Mouse (Mus musculus) intestine, embryonic 14.5 days (tissue): ENCODE measurements around the gene Stat5b. TPM values are rescaled to one million over a fixed set of nuclear protein-coding genes. Genes with fewer than 3 reads are reported as not detected.

Experiments used
- ATAC-seq: fragments of 200-750 bp; cut with Nextera tagmentation; replicated peaks from 2 replicates; pipeline ENCODE4 v1.8.0; 2017; ENCODE audit warnings: low read depth, moderate number of reproducible peaks, moderate TSS enrichment, moderate library complexity; ENCODE audit not compliant: low FRiP score, low TSS enrichment
- DNase-seq: peaks from one replicate; pipeline ENCODE4 v3.0.0-alpha.2; 2018; ENCODE audit warnings: low spot score
- H3K27ac ChIP-seq: fragments of 300-500 bp; sonication (generic); 2 replicates; pipeline ENCODE4 v1.5.1; 2014; ENCODE audit warnings: low read depth, mild to moderate bottlenecking, control low read depth
- H3K27me3 ChIP-seq: fragments of 300-500 bp; sonication (generic); replicated peaks from 2 replicates; pipeline ENCODE4 v1.6.1; 2014; ENCODE audit warnings: low read length, control low read depth; ENCODE audit not compliant: control insufficient read depth, insufficient read depth
- H3K36me3 ChIP-seq: fragments of 300-500 bp; sonication (generic); 2 replicates; pipeline ENCODE4 v1.6.1; 2014; ENCODE audit warnings: low read length, control low read depth; ENCODE audit not compliant: control insufficient read depth, insufficient read depth
- H3K4me1 ChIP-seq: fragments of 300-500 bp; sonication (generic); replicated peaks from 2 replicates; pipeline ENCODE4 v1.6.1; 2014; ENCODE audit warnings: low read length, control low read depth, mixed read lengths; ENCODE audit not compliant: control insufficient read depth, insufficient read depth
- H3K4me2 ChIP-seq: fragments of 300-500 bp; sonication (generic); 2 replicates; pipeline ENCODE4 v1.6.1; 2014; ENCODE audit warnings: low read length
- H3K4me3 ChIP-seq: fragments of 300-500 bp; sonication (generic); 2 replicates; pipeline ENCODE4 v1.5.1; 2014; ENCODE audit warnings: low read depth, low read length, control low read depth, mixed read lengths
- H3K9ac ChIP-seq: fragments of 300-500 bp; sonication (generic); 2 replicates; pipeline ENCODE4 v1.6.1; 2014; ENCODE audit warnings: mild to moderate bottlenecking, low read length
- H3K9me3 ChIP-seq: fragments of 300-500 bp; sonication (generic); 2 replicates; pipeline ENCODE4 v1.6.1; 2016; ENCODE audit warnings: low read length, control low read depth; ENCODE audit not compliant: control insufficient read depth
- WGBS: fragments of 180-500 bp; shearing (Covaris S2); extraction: QIAGEN DNeasy Blood & Tissue Kit; methylation state at CpG from one replicate; pipeline ENCODE4 v1.1.7; 2014; 5-methylcytosine and 5-hydroxymethylcytosine counted together
- polyA plus RNA-seq: library from polyadenylated mRNA; unstranded; fragments of >200 nt; fragmentation: Nextera tagmentation; extraction: Ambion mirVana; gene quantifications from 2 replicates; pipeline ENCODE4 v1.2.1, GENCODE M21; 2014

Stat5b gene
- polyA plus RNA-seq, 1 experiment from 2014 or later = 27.8 TPM

GRCm38 (mm10) chr11:100819048-100819447, 31.5 kb downstream of the Stat5b start:
- Histone ChIP-seq H3K4me1 (peaks cover 4% of the 10 kb centered on the region), H3K27ac (no peak overlapping the region), H3K9ac (no peak overlapping the region), H3K36me3 (no peaks in the 10 kb centered on the region), H3K9me3 (no peaks in the 10 kb centered on the region), H3K4me2 (no peak overlapping the region), H3K27me3 (no peaks in the 10 kb centered on the region), H3K4me3 (no peak overlapping the region)
- 89% methylated on average over 8 of the region's 8 CpGs for WGBS
- DNase-seq (no peak), ATAC-seq (no peak)

DNA sequence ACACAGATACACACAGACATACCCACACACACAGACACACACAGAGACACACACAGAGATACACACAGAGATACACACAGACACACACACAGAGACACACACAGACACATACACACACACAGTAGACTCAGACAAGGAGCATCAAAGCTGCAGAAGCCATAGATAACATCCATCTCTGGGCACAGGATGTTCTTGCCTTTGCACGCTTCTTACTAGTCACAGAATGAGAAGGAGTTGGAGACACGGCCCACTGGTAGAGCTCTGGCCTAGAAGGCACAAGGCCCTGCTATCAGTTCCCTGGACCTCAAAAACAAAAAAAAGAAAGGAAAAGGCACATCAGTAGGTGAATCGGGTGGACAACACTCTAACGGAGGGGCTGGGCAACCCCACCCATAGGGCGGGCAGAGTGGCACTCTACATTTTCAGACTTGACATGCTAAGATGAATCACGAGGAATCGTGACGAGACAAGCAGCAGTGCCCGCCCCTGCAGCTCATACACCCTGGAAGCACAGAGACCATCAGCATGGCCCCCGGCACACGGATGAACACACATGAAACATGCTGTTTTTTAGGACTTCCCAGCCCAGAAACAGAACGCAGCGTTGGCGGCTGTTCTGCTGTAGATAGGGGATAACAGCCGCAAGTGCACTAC, 32.0 kb downstream of the Stat5b start:
- peaks cover 4% of the 10 kb centered on the region for H3K4me1 ChIP-seq
- no peaks in the 10 kb centered on the region for H3K36me3 ChIP-seq
- no peaks in the 10 kb centered on the region for H3K27me3 ChIP-seq
- no peak overlapping the region for H3K9ac ChIP-seq
- ATAC-seq = no peak
- no peaks in the 10 kb centered on the region for H3K9me3 ChIP-seq
- no peak for DNase-seq
- H3K4me2 ChIP-seq = no peak overlapping the region
- no peak overlapping the region for H3K4me3 ChIP-seq
- WGBS = 91% methylated on average over 15 of the region's 15 CpGs
- H3K27ac ChIP-seq = no peak overlapping the region

DNA sequence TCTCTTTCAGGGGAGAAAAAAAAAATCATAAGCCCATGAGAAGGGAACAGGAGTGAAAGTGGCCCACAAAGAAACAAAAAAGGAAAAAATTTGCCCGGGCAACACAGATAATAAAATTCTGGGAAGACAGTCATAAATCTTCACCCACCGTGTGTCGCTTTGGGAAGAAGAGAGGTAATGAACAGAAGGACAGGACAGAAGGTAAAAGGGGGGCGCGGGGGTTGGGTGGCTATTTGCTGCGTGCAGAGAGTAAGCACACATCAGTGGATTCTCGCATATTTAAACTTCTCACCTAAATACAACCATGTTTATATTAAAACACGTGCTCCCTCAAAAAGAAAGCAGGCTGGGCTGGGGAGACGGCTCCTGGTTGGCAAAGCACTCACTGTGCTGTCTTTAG, 33.2 kb downstream of the Stat5b start:
- H3K27ac ChIP-seq = no peak overlapping the region
- no peak overlapping the region for H3K4me3 ChIP-seq
- no peaks in the 10 kb centered on the region for H3K27me3 ChIP-seq
- no peak overlapping the region for H3K9ac ChIP-seq
- no peaks in the 10 kb centered on the region for H3K36me3 ChIP-seq
- DNase-seq (no peak), ATAC-seq (no peak)
- no peaks in the 10 kb centered on the region for H3K9me3 ChIP-seq
- H3K4me2 ChIP-seq = no peak overlapping the region
- 40% methylated on average over 9 of the region's 9 CpGs for whole genome bisulfite sequencing
- H3K4me1 ChIP-seq = peaks cover 4% of the 10 kb centered on the region

- H3K4me1 ChIP-seq = peaks cover 4% of the 10 kb centered on the region
- no peak overlapping the region for H3K27ac ChIP-seq
- H3K4me3 ChIP-seq = no peak overlapping the region
- no peak overlapping the region for H3K4me2 ChIP-seq
- H3K9ac ChIP-seq = no peak overlapping the region
- 45% methylated on average over 4 of the region's 4 CpGs for WGBS
- ATAC-seq (no peak), DNase-seq (no peak)
- no peaks in the 10 kb centered on the region for H3K27me3 ChIP-seq
- no peaks in the 10 kb centered on the region for H3K36me3 ChIP-seq
- no peaks in the 10 kb centered on the region for H3K9me3 ChIP-seq
These were observed 33.7 kb downstream of the Stat5b start for GRCm38 (mm10) chr11:100816801-100817200.

GRCm38 (mm10) chr11:100816342-100816741, 34.2 kb downstream of the Stat5b start:
- Histone ChIP-seq H3K9ac (no peak overlapping the region), H3K4me1 (peaks cover 4% of the 10 kb centered on the region), H3K4me3 (no peak overlapping the region), H3K27ac (no peak overlapping the region), H3K27me3 (no peaks in the 10 kb centered on the region), H3K4me2 (no peak overlapping the region), H3K9me3 (no peaks in the 10 kb centered on the region), H3K36me3 (no peaks in the 10 kb centered on the region)
- no peak for DNase-seq
- no peak for ATAC-seq
- WGBS = 43% methylated on average over 3 of the region's 3 CpGs

- DNase-seq = peak; percentile 63
- Histone ChIP-seq H3K9ac (no peak overlapping the region), H3K9me3 (no peaks in the 10 kb centered on the region), H3K4me3 (no peak overlapping the region), H3K4me2 (peak overlapping the region; percentile 18; the same call in 1 of the 2 replicates), H3K27ac (0 out of 2 replicates have a peak overlapping the region, but pooled peaks have one; percentile 5), H3K27me3 (no peaks in the 10 kb centered on the region), H3K4me1 (peaks cover 4% of the 10 kb centered on the region), H3K36me3 (no peaks in the 10 kb centered on the region)
- WGBS = 37% methylated on average over 13 of the region's 13 CpGs
- no peak for ATAC-seq
These were observed 36.0 kb downstream of the Stat5b start for GRCm38 (mm10) chr11:100814498-100814897.

- Histone ChIP-seq H3K27ac (no peak overlapping the region), H3K4me2 (no peak overlapping the region), H3K9ac (no peak overlapping the region), H3K4me3 (no peak overlapping the region), H3K27me3 (no peaks in the 10 kb centered on the region), H3K9me3 (no peaks in the 10 kb centered on the region), H3K4me1 (no peaks in the 10 kb centered on the region; the same call in 1 of the 2 replicates), H3K36me3 (peaks cover 5% of the 10 kb centered on the region; the same call in 1 of the 2 replicates)
- no peak for ATAC-seq
- no peak for DNase-seq
- WGBS = 97% methylated on average over 2 of the region's 2 CpGs
These were observed 39.4 kb downstream of the Stat5b start for GRCm38 (mm10) chr11:100811132-100811531.

DNA sequence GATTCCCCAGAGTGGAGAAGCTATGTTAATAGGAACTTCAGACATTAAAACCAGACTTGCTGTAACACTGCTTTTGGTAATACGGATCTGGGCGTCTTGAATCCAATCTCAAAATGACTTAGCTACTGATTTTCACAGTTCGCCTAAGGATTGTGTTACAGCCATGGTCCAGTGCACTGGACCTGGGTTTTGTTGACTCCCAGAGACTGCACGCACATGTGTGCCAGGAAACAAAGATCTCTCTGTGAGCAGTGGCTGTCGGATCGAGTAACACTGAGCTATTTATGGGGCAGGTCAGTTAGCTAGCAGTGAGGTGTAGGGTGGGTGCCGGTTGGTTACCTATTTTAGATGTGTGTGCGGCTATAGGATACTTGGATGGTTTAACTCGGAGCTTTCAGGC, 40.0 kb downstream of the Stat5b start:
- no peak for ATAC-seq
- 83% methylated on average over 9 of the region's 9 CpGs for WGBS
- no peak overlapping the region for H3K27ac ChIP-seq

More for the DNA sequence above, 40.0 kb downstream of the Stat5b start:
- no peak overlapping the region for H3K9ac ChIP-seq
- peaks cover 8% of the 10 kb centered on the region; the same call in 1 of the 2 replicates for H3K36me3 ChIP-seq
- no peak overlapping the region for H3K4me2 ChIP-seq
- H3K4me1 ChIP-seq = no peaks in the 10 kb centered on the region; the same call in 1 of the 2 replicates
- no peaks in the 10 kb centered on the region for H3K27me3 ChIP-seq
- H3K4me3 ChIP-seq = no peak overlapping the region
- H3K9me3 ChIP-seq = no peaks in the 10 kb centered on the region
- no peak for DNase-seq
